Mouse (Mus musculus) ES-Bruce4 (cell line): ENCODE measurements around the gene Gpr39.

ENCODE experiments used
- CTCF ChIP-seq: IDR thresholded peaks from one replicate; pipeline ENCODE4 v1.8.1; 2011; ENCODE audit warnings: low read depth, low read length
- EP300 ChIP-seq: IDR thresholded peaks from 2 replicates; pipeline ENCODE4 v1.6.1; 2011; ENCODE audit warnings: low read depth, low read length; ENCODE audit not compliant: insufficient read depth
- POLR2A ChIP-seq: IDR thresholded peaks from one replicate; pipeline ENCODE4 v1.8.1; 2011; ENCODE audit warnings: low read length; ENCODE audit not compliant: insufficient read depth

GRCm38 (mm10) chr1:125716241-125716640 is 39.4 kb downstream of the Gpr39 start:
- TF ChIP-seq CTCF (no peak), POLR2A (no peak), EP300 (no peak)
